Mouse (Mus musculus) forebrain, embryonic 10.5 days (tissue): Measurements from ENCODE around the gene Gm20696. TPM values are rescaled to one million over a fixed set of nuclear protein-coding genes. Genes with fewer than 3 reads are reported as not detected.
A peak's percentile ranks its signal among the peaks of the same experiment; 100 is the strongest.

Experiments
- DNase-seq: peaks from one replicate; pipeline ENCODE4 v3.0.0-alpha.2; 2017; ENCODE audit warnings: low spot score; ENCODE audit errors: extremely low spot score
- H3K27ac ChIP-seq: fragments of 300-500 bp; sonication (generic); 2 replicates; pipeline ENCODE4 v1.5.1; 2016; ENCODE audit warnings: mild to moderate bottlenecking
- H3K27me3 ChIP-seq: fragments of 300-500 bp; sonication (generic); 2 replicates; pipeline ENCODE4 v1.6.1; 2016; ENCODE audit warnings: mild to moderate bottlenecking; ENCODE audit not compliant: poor library complexity, severe bottlenecking
- H3K36me3 ChIP-seq: fragments of 300-500 bp; sonication (generic); replicated peaks from 2 replicates; pipeline ENCODE4 v1.6.1; 2016; ENCODE audit warnings: mild to moderate bottlenecking, moderate library complexity
- H3K4me1 ChIP-seq: fragments of 300-500 bp; sonication (generic); 2 replicates; pipeline ENCODE4 v1.6.1; 2016
- H3K4me3 ChIP-seq: fragments of 300-500 bp; sonication (generic); 2 replicates; pipeline ENCODE4 v1.5.1; 2016; ENCODE audit warnings: mild to moderate bottlenecking, moderate library complexity
- H3K9me3 ChIP-seq: fragments of 300-500 bp; sonication (generic); 2 replicates; pipeline ENCODE4 v1.6.1; 2016; ENCODE audit warnings: mild to moderate bottlenecking, moderate library complexity
- WGBS: fragments of 180-500 bp; shearing (Covaris S2); methylation state at CpG from one replicate; pipeline ENCODE4 v1.1.7; 2016; 5-methylcytosine and 5-hydroxymethylcytosine counted together
- polyA plus RNA-seq: library from polyadenylated mRNA; unstranded; fragments of >200 nt; fragmentation: Nextera tagmentation; extraction: Ambion mirVana; gene quantifications from 2 replicates; pipeline ENCODE4 v1.2.1, GENCODE M21; 2016

The Gm20696 gene
- polyA plus RNA-seq, 1 experiment from 2014 or later: 3.6 TPM

- no peak overlapping the region for H3K4me3 ChIP-seq
- H3K9me3 ChIP-seq: no peaks in the 10 kb centered on the region
- H3K27ac ChIP-seq: no peak overlapping the region
- peaks cover 4% of the 10 kb centered on the region for H3K36me3 ChIP-seq
- no peaks in the 10 kb centered on the region for H3K27me3 ChIP-seq
- 50% methylated on average over 3 of the region's 3 CpGs for WGBS
- H3K4me1 ChIP-seq: peaks cover 40% of the 10 kb centered on the region
- DNase-seq: no peak
Observed at GRCm38 (mm10) chr6:99492937-99493336, 173.7 kb downstream of the Gm20696 start.

- H3K27me3 ChIP-seq: no peaks in the 10 kb centered on the region
- H3K36me3 ChIP-seq: peaks cover 4% of the 10 kb centered on the region
- 87% methylated on average over 6 of the region's 6 CpGs for WGBS
- H3K9me3 ChIP-seq: no peaks in the 10 kb centered on the region
- DNase-seq: no peak
- H3K4me3 ChIP-seq: no peak overlapping the region
- H3K27ac ChIP-seq: no peak overlapping the region
- peaks cover 36% of the 10 kb centered on the region for H3K4me1 ChIP-seq
Observed at GRCm38 (mm10) chr6:99491979-99492544, 174.5 kb downstream of the Gm20696 start.

GRCm38 (mm10) chr6:99491146-99491545 is 175.5 kb downstream of the Gm20696 start:
- no peak overlapping the region for H3K27ac ChIP-seq
- no peak for DNase-seq
- H3K9me3 ChIP-seq: no peaks in the 10 kb centered on the region
- peaks cover 6% of the 10 kb centered on the region for H3K36me3 ChIP-seq
- H3K4me1 ChIP-seq: peaks cover 27% of the 10 kb centered on the region
- WGBS: 85% methylated on average over 3 of the region's 3 CpGs
- H3K27me3 ChIP-seq: no peaks in the 10 kb centered on the region
- H3K4me3 ChIP-seq: no peak overlapping the region

DNA sequence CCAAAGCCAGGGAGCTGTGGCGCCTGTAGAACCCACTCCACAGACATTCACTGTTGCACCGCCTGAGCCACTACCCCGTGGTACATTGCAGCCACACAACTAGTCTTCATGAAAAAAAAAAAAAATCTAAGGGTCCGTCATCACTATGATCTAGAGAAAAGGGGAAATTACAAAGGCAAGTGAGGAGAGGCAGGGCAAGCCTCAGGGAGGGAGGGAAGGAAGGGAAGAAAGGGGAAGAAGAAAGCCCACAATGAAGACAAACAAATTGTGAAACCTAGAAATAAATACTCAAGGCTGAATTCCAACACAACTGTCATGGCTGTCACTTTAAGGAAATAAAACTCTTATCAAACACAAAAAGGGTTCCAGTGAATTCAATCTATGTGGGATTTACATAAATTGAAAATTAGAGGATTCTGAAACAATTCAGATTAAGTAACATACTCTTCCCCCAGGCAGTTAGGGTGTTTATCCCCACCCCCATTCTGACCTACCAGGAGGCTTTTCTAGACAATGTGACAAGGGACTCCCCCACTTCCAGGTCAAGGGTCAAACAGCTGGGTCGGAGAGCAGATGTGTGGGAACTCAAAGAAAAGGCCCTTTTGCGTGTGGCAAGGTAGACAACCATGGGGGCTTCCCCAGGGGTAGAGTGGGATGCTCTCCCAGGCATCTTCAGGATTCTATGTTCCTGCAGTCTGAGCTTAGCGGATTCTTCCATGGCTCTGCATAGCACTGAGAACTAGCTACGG is 176.5 kb downstream of the Gm20696 start:
- H3K27me3 ChIP-seq: no peaks in the 10 kb centered on the region
- no peak overlapping the region for H3K27ac ChIP-seq
- DNase-seq: no peak
- H3K36me3 ChIP-seq: peaks cover 9% of the 10 kb centered on the region
- WGBS: 71% methylated on average over 8 of the region's 8 CpGs
- peaks cover 38% of the 10 kb centered on the region for H3K4me1 ChIP-seq
- no peaks in the 10 kb centered on the region for H3K9me3 ChIP-seq
- H3K4me3 ChIP-seq: no peak overlapping the region

GRCm38 (mm10) chr6:99489423-99489822 is 177.2 kb downstream of the Gm20696 start:
- 85% methylated on average over 10 of the region's 10 CpGs for WGBS
- Histone ChIP-seq H3K36me3 (peaks cover 9% of the 10 kb centered on the region), H3K4me3 (no peak overlapping the region), H3K9me3 (no peaks in the 10 kb centered on the region), H3K4me1 (peaks cover 44% of the 10 kb centered on the region), H3K27ac (no peak overlapping the region), H3K27me3 (no peaks in the 10 kb centered on the region)
- no peak for DNase-seq

DNA sequence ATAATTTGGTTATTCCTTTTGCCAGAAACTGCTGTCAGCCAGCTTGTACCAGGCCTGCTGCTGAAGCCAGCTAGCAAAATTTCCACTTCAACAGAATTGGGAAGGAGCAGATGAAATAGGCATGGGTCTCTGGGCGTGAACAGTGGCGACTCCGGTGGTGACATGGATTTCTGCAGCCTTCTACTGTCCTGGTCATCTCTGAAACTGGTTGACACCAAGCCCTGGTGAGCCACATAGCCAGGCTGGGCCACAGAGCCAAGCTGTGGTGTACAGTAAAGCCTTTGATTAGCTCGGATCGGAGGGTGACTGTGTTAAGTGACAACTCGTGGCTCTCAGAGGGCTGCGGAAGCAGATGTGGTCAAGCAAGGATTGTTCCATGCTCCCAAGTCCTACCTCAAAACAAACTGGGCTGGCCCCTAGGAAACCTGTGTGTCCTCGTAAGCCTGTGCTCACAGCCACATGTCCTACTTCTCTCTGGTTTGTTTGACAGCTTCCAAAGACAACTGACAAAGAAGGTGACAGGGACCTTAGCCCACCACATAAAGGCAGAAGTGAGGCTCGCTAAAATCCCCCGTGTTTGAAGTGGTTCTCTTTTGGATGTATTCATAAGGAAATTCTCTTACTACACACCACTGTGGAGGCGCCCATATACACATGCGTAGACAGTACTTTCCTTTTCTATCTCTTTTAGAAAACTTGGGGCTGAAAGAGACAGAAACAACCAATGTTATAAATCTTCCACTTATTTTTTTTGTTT is 180.5 kb downstream of the Gm20696 start:
- 78% methylated on average over 12 of the region's 12 CpGs for WGBS

GRCm38 (mm10) chr6:99485217-99485883 is 181.2 kb downstream of the Gm20696 start:
- H3K4me3 ChIP-seq: peak overlapping the region; percentile 1; the same call in 1 of the 2 replicates
- WGBS: 65% methylated on average over 20 of the region's 20 CpGs
- peaks cover 44% of the 10 kb centered on the region for H3K4me1 ChIP-seq
- H3K27ac ChIP-seq: peak overlapping the region; percentile 72
- H3K27me3 ChIP-seq: no peaks in the 10 kb centered on the region
- H3K9me3 ChIP-seq: no peaks in the 10 kb centered on the region
- DNase-seq: peak; percentile 43
- H3K36me3 ChIP-seq: peaks cover 16% of the 10 kb centered on the region

More for the DNA sequence above, 180.5 kb downstream of the Gm20696 start:
- H3K4me3 ChIP-seq: no peak overlapping the region
- H3K27ac ChIP-seq: peak overlapping the region; percentile 72; the same call in 1 of the 2 replicates
- H3K9me3 ChIP-seq: no peaks in the 10 kb centered on the region
- H3K27me3 ChIP-seq: no peaks in the 10 kb centered on the region
- H3K4me1 ChIP-seq: peaks cover 49% of the 10 kb centered on the region
- H3K36me3 ChIP-seq: peaks cover 15% of the 10 kb centered on the region
- DNase-seq: no peak

- Histone ChIP-seq H3K27ac (peak overlapping the region; percentile 72), H3K9me3 (no peaks in the 10 kb centered on the region), H3K36me3 (peaks cover 18% of the 10 kb centered on the region), H3K4me1 (peaks cover 39% of the 10 kb centered on the region), H3K27me3 (no peaks in the 10 kb centered on the region), H3K4me3 (no peak overlapping the region)
- WGBS: 60% methylated on average over 8 of the region's 8 CpGs
- no peak for DNase-seq
Observed at GRCm38 (mm10) chr6:99484884-99485216, 181.7 kb downstream of the Gm20696 start.

- Histone ChIP-seq H3K36me3 (peaks cover 18% of the 10 kb centered on the region), H3K27ac (no peak overlapping the region; the same call in 1 of the 2 replicates), H3K4me3 (no peak overlapping the region), H3K9me3 (no peaks in the 10 kb centered on the region), H3K27me3 (no peaks in the 10 kb centered on the region), H3K4me1 (peaks cover 35% of the 10 kb centered on the region)
- no peak for DNase-seq
- WGBS: 88% methylated on average over 7 of the region's 7 CpGs
Observed at GRCm38 (mm10) chr6:99484197-99484725, 182.3 kb downstream of the Gm20696 start.

DNA sequence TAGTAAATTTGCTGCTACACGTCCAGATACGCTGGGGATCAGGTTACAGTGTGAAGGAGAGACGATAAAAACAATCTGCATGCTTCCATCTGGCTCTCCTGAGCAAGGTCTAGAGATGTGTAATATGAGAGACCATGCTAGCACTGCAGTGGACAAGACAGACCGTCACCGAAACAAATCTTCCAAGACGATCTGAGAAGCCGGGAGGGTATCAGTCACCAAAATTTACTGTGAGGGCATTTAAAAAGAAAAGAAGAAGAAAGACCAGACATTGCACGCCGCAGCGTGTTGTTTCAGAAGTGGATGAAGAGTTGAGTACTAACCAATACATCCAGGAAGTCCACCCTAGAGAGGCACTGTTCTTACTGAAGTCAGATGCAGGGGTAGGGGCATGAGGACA is 183.0 kb downstream of the Gm20696 start:
- H3K27ac ChIP-seq: peak overlapping the region; percentile 20; the same call in 1 of the 2 replicates
- H3K27me3 ChIP-seq: no peaks in the 10 kb centered on the region
- peaks cover 18% of the 10 kb centered on the region for H3K36me3 ChIP-seq
- no peaks in the 10 kb centered on the region for H3K9me3 ChIP-seq
- H3K4me1 ChIP-seq: peaks cover 35% of the 10 kb centered on the region
- H3K4me3 ChIP-seq: no peak overlapping the region
- 78% methylated on average over 10 of the region's 10 CpGs for WGBS
- no peak for DNase-seq

DNA sequence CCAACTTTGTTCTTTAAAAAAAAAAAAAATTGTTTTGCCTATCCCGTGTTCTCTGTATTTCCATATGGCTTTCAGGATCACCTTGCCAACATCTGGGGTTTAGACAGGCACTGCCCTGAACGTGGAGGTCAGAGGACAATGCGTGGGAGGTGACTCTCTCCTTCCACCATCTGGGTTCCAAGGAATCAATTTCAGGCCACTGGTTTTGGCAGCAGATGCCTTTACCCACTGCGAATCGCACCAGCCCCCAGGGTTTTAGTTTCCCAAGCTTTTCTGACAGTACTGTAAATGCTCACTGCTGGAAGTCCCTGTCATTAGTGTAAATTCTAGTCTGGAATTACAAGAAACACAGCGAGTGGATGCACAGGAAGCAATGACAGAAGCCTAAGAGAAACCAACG is 185.0 kb downstream of the Gm20696 start:
- no peak overlapping the region for H3K4me3 ChIP-seq
- no peak overlapping the region for H3K27ac ChIP-seq
- no peak for DNase-seq
- H3K27me3 ChIP-seq: no peaks in the 10 kb centered on the region
- peaks cover 13% of the 10 kb centered on the region for H3K36me3 ChIP-seq
- H3K4me1 ChIP-seq: peaks cover 35% of the 10 kb centered on the region
- H3K9me3 ChIP-seq: no peaks in the 10 kb centered on the region
- 81% methylated on average over 7 of the region's 7 CpGs for WGBS

DNA sequence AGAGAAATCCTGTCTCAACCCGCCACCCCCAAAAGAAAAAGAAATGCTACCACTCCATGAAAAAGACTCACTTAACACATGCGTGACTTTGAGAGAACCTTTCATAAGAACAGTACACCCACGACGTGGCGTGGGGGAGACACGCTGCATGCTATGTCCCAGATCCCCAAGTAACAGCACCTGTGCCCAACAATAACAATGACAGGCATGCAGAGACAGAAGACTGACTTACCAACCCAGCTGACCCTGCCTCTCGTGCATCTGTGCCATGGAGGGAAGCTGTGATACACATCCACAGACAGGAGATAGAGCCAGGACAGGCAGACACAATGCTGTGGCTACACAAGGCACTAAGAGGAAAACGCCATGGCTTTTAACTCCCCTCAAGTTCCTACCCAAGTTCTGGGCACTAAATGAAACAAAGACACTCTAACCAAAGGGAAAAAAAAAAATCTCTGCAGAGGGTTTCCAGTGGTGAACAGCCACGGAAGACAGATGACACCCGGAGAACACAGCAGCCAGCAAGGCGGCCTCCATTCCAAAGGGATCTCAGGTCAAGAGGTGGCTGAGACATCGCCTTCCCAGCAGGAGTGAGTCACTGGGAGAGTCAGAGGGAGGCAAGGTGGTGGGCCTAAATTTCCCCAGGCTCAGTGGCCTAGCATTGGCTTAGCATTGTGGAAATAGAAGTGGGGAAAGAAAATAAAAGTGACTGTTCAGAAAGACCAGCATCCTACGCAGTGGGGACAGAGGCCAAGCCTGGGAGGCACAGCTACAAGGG is 187.5 kb downstream of the Gm20696 start:
- no peak for DNase-seq
- Histone ChIP-seq H3K27ac (no peak overlapping the region), H3K9me3 (no peaks in the 10 kb centered on the region), H3K4me3 (no peak overlapping the region), H3K4me1 (peaks cover 19% of the 10 kb centered on the region), H3K27me3 (no peaks in the 10 kb centered on the region), H3K36me3 (peaks cover 9% of the 10 kb centered on the region)
- 93% methylated on average over 13 of the region's 13 CpGs for WGBS
